Comparison of ENCODE assay signal across 8 mouse cellular contexts in genomic region chr8:85461377-85461776, GRCm38 (mm10). TPM values are rescaled to one million over a fixed set of nuclear protein-coding genes. Genes with fewer than 3 reads are reported as not detected.
DNase-seq lines count a peak whose midpoint lies in the region; ATAC-seq and TF ChIP-seq lines count a peak whose summit lies in the region.
"Had no signal": no experiment of that assay in that cellular context is flagged by ENCODE, and none has a peak within 500 bp of the region (broad histone marks: within the 10 kb centered on the region; RNA-seq: fewer than 3 reads in every experiment).

No protein-coding gene starts in this region.

- no peaks in the 10 kb centered on the region for H3K9me3 ChIP-seq in intestine, postnatal 0 days (ENCODE audit: control insufficient read depth)
- no peaks in the 10 kb centered on the region for H3K9me3 ChIP-seq in intestine, embryonic 15.5 days
- no peaks in the 10 kb centered on the region for H3K9me3 ChIP-seq in CH12.LX (replicated peaks; ENCODE audit: low read length)
- H3K9me3 ChIP-seq in lung, postnatal 0 days (ENCODE audit: low read length) = no peaks in the 10 kb centered on the region
- H3K9me3 ChIP-seq: liver, embryonic 15.5 days had no signal

- no peak overlapping the region for H3K4me2 ChIP-seq in intestine, postnatal 0 days (replicated peaks; ENCODE audit: low read depth)
- H3K4me2 ChIP-seq in intestine, embryonic 15.5 days (replicated peaks) = no peak overlapping the region
- H3K4me2 ChIP-seq in CH12.LX (ENCODE audit: insufficient read depth, low read depth, poor library complexity, severe bottlenecking) = no peak overlapping the region
- H3K4me2 ChIP-seq in lung, postnatal 0 days (replicated peaks; ENCODE audit: low read depth, low read length) = no peak overlapping the region
- H3K4me2 ChIP-seq: liver, embryonic 15.5 days had no signal

- TF ChIP-seq CTCF in intestine, postnatal 0 days (IDR thresholded peaks at IDR 0.05; ENCODE audit: low read depth) = peak; percentile 63
- peak; percentile 16 to 60; a peak in 2 of 4 replicates for TF ChIP-seq CTCF in CH12.LX (conservative IDR thresholded peaks at IDR 0.05 in 1 of 2, IDR thresholded peaks at IDR 0.05 in 1 of 2; ENCODE audit: low read depth in 2 of 2, low read length in 2 of 2)
- TF ChIP-seq CTCF in lung, postnatal 0 days (IDR thresholded peaks at IDR 0.05) = peak; percentile 61

- WGBS in intestine, postnatal 0 days = 85% methylated on average over 3 of the region's 3 CpGs
- 84% methylated on average over 3 of the region's 3 CpGs for WGBS in intestine, embryonic 15.5 days
- 80% methylated on average over 3 of the region's 3 CpGs for WGBS in lung, postnatal 0 days

- DNase-seq in CH12.LX (ENCODE audit: extremely low read depth) (peak; percentile 31), ZHBTc4 (ENCODE audit: low read depth, low spot score) (peak; percentile 74)
- DNase-seq in lung, postnatal 0 days (ENCODE audit: low spot score) = peak; percentile 32
- no peak for DNase-seq in layer of hippocampus, postnatal 36 days
- DNase-seq in layer of hippocampus, adult 11-12 months (ENCODE audit: low spot score) = no peak

- ATAC-seq in intestine, postnatal 0 days = no peak
- ATAC-seq in intestine, embryonic 15.5 days = no peak
- ATAC-seq in lung, postnatal 0 days = no peak

- no peak overlapping the region for H3K27ac ChIP-seq in intestine, postnatal 0 days (ENCODE audit: low read depth, low read length)
- no peak overlapping the region for H3K27ac ChIP-seq in intestine, embryonic 15.5 days
- no peak overlapping the region for H3K27ac ChIP-seq in CH12.LX (ENCODE audit: insufficient read depth, low read depth)
- H3K27ac ChIP-seq in lung, postnatal 0 days (ENCODE audit: low read length) = no peak overlapping the region
- H3K27ac ChIP-seq: liver, embryonic 15.5 days had no signal

- no peaks in the 10 kb centered on the region for H3K27me3 ChIP-seq in intestine, postnatal 0 days (replicated peaks; ENCODE audit: control insufficient read depth, insufficient read depth, low read length)
- no peaks in the 10 kb centered on the region for H3K27me3 ChIP-seq in intestine, embryonic 15.5 days (replicated peaks)
- H3K27me3 ChIP-seq in CH12.LX (replicated peaks) = no peaks in the 10 kb centered on the region
- H3K27me3 ChIP-seq in lung, postnatal 0 days (replicated peaks; ENCODE audit: insufficient read depth, low read length) = no peaks in the 10 kb centered on the region
- H3K27me3 ChIP-seq: liver, embryonic 15.5 days had no signal

- no peak for TF ChIP-seq POLR2A in CH12.LX (IDR thresholded peaks at IDR 0.05; ENCODE audit: low read depth, low read length)

- no peaks in the 10 kb centered on the region for H3K4me1 ChIP-seq in intestine, postnatal 0 days (replicated peaks; ENCODE audit: control insufficient read depth, insufficient read depth, low read length)
- H3K4me1 ChIP-seq in intestine, embryonic 15.5 days (replicated peaks) = 0 out of 2 replicates have a peak, but pooled peaks cover 2% of the 10 kb centered on the region
- peaks cover 0 to 14% of the 10 kb centered on the region in 2 experiments; a peak in 2 of 4 replicates for H3K4me1 ChIP-seq in CH12.LX (ENCODE audit: control insufficient read depth in 1 of 2, insufficient read depth in 2 of 2)
- no peaks in the 10 kb centered on the region for H3K4me1 ChIP-seq in lung, postnatal 0 days (ENCODE audit: insufficient read depth, low read depth, low read length)

- no peak; the same call in 1 of the 2 replicates for TF ChIP-seq RAD21 in CH12.LX (IDR thresholded peaks at IDR 0.05; ENCODE audit: low read depth, low read length)

- H3K4me3 ChIP-seq in intestine, postnatal 0 days (ENCODE audit: low read depth, low read length) = no peak overlapping the region
- H3K4me3 ChIP-seq in intestine, embryonic 15.5 days (replicated peaks) = no peak overlapping the region
- no peak overlapping the region for H3K4me3 ChIP-seq in CH12.LX (replicated peaks in 1 of 3; ENCODE audit: low read depth in 2 of 3, low read length in 2 of 3, poor library complexity in 1 of 3)
- H3K4me3 ChIP-seq in lung, postnatal 0 days (ENCODE audit: low read depth, low read length) = no peak overlapping the region
- H3K4me3 ChIP-seq: liver, embryonic 15.5 days had no signal

- H3K36me3 ChIP-seq in intestine, postnatal 0 days (ENCODE audit: control insufficient read depth, insufficient read depth) = no peaks in the 10 kb centered on the region
- no peaks in the 10 kb centered on the region for H3K36me3 ChIP-seq in intestine, embryonic 15.5 days
- H3K36me3 ChIP-seq in CH12.LX (replicated peaks in 1 of 2; ENCODE audit: control insufficient read depth in 1 of 2, insufficient read depth in 1 of 2, low read length in 1 of 2) = no peaks in the 10 kb centered on the region
- no peaks in the 10 kb centered on the region for H3K36me3 ChIP-seq in lung, postnatal 0 days (ENCODE audit: insufficient read depth, low read length)
- H3K36me3 ChIP-seq: liver, embryonic 15.5 days had no signal

- no peaks in the 10 kb centered on the region for H3K79me2 ChIP-seq in CH12.LX (replicated peaks; ENCODE audit: control insufficient read depth, extremely low read depth, insufficient read depth, poor library complexity, severe bottlenecking)

- no peak overlapping the region for H3K9ac ChIP-seq in intestine, postnatal 0 days (ENCODE audit: low read depth, low read length)
- H3K9ac ChIP-seq in intestine, embryonic 15.5 days = no peak overlapping the region
- no peak overlapping the region for H3K9ac ChIP-seq in CH12.LX (ENCODE audit: insufficient read depth, low read depth)
- no peak overlapping the region for H3K9ac ChIP-seq in lung, postnatal 0 days (replicated peaks; ENCODE audit: low read depth)
- H3K9ac ChIP-seq: liver, embryonic 15.5 days had no signal

- dilution Hi-C loops in CH12.LX (cut with MboI; ENCODE audit: extremely low pct_ligation_motif_present, extremely low pct_unique_long_range_greater_than_20kb, low sequenced_read_pairs) = no loop called here

- in situ Hi-C loops in CH12.LX (cut with MboI; ENCODE audit: low pct_ligation_motif_present, low pct_unique_long_range_greater_than_20kb, low sequenced_read_pairs) = loop anchor here (25.0 kb wide), 1 partner anchor 201 kb away; no protein-coding TSS in a partner anchor

- TF ChIP-seq EP300 in CH12.LX (IDR thresholded peaks at IDR 0.05; ENCODE audit: low read length) = no peak
- no peak for TF ChIP-seq EP300 in lung, postnatal 0 days (IDR thresholded peaks at IDR 0.05)

TF ChIP-seq in CH12.LX, 34 proteins besides CTCF, POLR2A, EP300 and RAD21:
- TF ChIP-seq NRF1 (IDR thresholded peaks at IDR 0.05; ENCODE audit: low read depth, low read length) (no peak), ZKSCAN1 (IDR thresholded peaks at IDR 0.05; ENCODE audit: borderline replicate concordance, low read depth, low read length) (no peak), SMC3 (IDR thresholded peaks at IDR 0.05; ENCODE audit: low read depth, low read length) (0 out of 2 replicates have a peak, but pooled peaks have one; percentile 15), BHLHE40 (IDR thresholded peaks at IDR 0.05; ENCODE audit: low read depth, low read length) (no peak), CHD2 (IDR thresholded peaks at IDR 0.05; ENCODE audit: low read length) (no peak)

RNA-seq across cellular contexts. Expression of gene 4921524J17Rik, which starts 28.7 kb away (rescaled TPM):
- polyA plus RNA-seq in intestine, postnatal 0 days (2015; fragmentation: Nextera tagmentation; extraction: Ambion mirVana) = 24.3 and 26.1 TPM in 2 replicates
- 36.5 and 39.0 TPM in 2 replicates for polyA plus RNA-seq in intestine, embryonic 15.5 days (2015; fragmentation: Nextera tagmentation; extraction: Ambion mirVana)
- 10.2 and 10.3 TPM in 2 replicates for total RNA-seq in CH12.LX (2012; rRNA removed)
- 25.1 and 25.2 TPM in 2 replicates for total RNA-seq in CH12.LX (2014; rRNA removed)
- 28.8 and 36.5 TPM in 2 replicates for polyA plus RNA-seq in CH12.LX (2012; ENCODE audit: insufficient read length, low read depth)
- 41.9 and 42.4 TPM in 2 replicates for polyA plus RNA-seq in lung, postnatal 0 days (2015; fragmentation: Nextera tagmentation; extraction: Ambion mirVana)
- 10 to 100 TPM; 16.8 to 17.1 TPM for total RNA-seq in layer of hippocampus, postnatal 36 days (2021)

RNA-seq across cellular contexts. Expression of gene Gpt2, which starts 31.0 kb away (rescaled TPM):
- 3.5 and 3.6 TPM in 2 replicates for polyA plus RNA-seq in intestine, postnatal 0 days (2015; fragmentation: Nextera tagmentation; extraction: Ambion mirVana)
- polyA plus RNA-seq in intestine, embryonic 15.5 days (2015; fragmentation: Nextera tagmentation; extraction: Ambion mirVana) = 15.3 and 17.0 TPM in 2 replicates
- total RNA-seq in CH12.LX (2012; rRNA removed) = 24.8 and 50.0 TPM in 2 replicates
- total RNA-seq in CH12.LX (2014; rRNA removed) = 37.8 and 39.8 TPM in 2 replicates
- polyA plus RNA-seq in CH12.LX (2012; ENCODE audit: insufficient read length, low read depth) = 29.7 and 37.2 TPM in 2 replicates
- polyA plus RNA-seq in lung, postnatal 0 days (2015; fragmentation: Nextera tagmentation; extraction: Ambion mirVana) = 4.6 and 6.7 TPM in 2 replicates
- total RNA-seq in layer of hippocampus, postnatal 36 days (2021) = 10 to 100 TPM; 75.5 to 86.1 TPM

Comparison
In these comparisons a context has a peak if more than half of its experiments do, and no peak if none do; other contexts are left out.
1. DNase-seq: peak in CH12.LX (single experiment), ZHBTc4 (single experiment) and lung, postnatal 0 days (single experiment); none in layer of hippocampus, postnatal 36 days (0 of 2) and layer of hippocampus, adult 11-12 months (single experiment).
2. Peak in every context shown above with its lines, with median percentiles within 50 percentile points of each other: CTCF ChIP-seq.